8 mouse cellular contexts compared by ENCODE assay signal in the genomic region with DNA sequence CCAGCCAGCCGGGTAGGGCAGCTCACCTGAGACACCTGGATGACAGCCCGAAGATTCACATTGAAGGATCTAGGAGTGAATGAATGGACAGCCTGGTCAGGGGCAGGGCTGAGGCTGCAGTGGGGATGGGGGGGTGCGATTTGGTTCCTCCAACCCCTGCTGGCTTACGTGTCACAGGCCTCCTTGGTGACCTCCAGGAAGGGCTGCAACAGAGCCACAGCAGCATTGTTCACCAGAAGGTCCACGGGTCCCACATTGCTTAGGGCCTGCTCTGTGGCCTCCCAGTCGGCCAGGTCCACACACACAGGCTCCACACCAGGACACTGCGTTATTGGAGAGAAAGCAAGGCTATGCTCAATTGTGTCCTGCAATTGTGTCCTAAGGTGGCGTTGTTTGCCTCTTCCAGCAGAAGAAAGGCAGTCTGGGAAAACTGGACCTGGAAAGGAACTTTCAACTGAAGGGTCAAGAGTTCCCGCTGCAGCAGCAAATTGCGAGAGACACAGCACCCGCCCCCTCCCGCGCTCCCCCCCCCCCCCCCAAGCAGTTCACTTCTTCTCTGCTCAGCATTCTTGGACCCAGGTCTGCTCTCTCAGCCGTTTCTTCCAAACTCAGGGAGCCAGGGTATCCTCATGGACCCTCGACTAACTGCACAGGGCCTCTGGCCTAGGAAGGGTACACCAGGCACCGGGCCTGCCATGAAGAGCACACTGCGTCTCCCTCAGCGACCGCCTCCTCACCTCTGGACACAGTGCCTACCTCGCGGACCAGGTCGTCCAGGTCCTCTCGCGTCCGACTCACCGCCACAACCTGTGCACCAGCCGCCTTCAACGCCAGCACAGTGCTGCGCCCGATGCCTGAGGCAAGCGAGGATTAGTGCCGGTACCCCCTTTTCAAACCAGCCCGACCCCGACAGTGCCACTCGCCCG. TPM values are rescaled to one million over a fixed set of nuclear protein-coding genes. Genes with fewer than 3 reads are reported as not detected.
A peak's percentile ranks its signal among the peaks of the same experiment; 100 is the strongest.
DNase-seq lines count a peak whose midpoint lies in the region; ATAC-seq and TF ChIP-seq lines count a peak whose summit lies in the region.

No protein-coding gene starts in this region.

- peak overlapping the region; percentile 58 for H3K9ac ChIP-seq in lung, postnatal 0 days (replicated peaks; ENCODE audit: low read depth)
- peak overlapping the region; percentile 77 for H3K9ac ChIP-seq in neural tube, embryonic 13.5 days

- peaks cover 13% of the 10 kb centered on the region; the same call in 1 of the 2 replicates for H3K4me1 ChIP-seq in lung, postnatal 0 days (ENCODE audit: insufficient read depth, low read depth, low read length)
- H3K4me1 ChIP-seq in forebrain, embryonic 10.5 days: peaks cover 39% of the 10 kb centered on the region
- H3K4me1 ChIP-seq in neural tube, embryonic 13.5 days (replicated peaks): peaks cover 28% of the 10 kb centered on the region

- H3K27me3 ChIP-seq in lung, postnatal 0 days (replicated peaks; ENCODE audit: insufficient read depth, low read length): no peaks in the 10 kb centered on the region
- H3K27me3 ChIP-seq in forebrain, embryonic 10.5 days (ENCODE audit: poor library complexity, severe bottlenecking): peaks cover 79% of the 10 kb centered on the region
- H3K27me3 ChIP-seq in neural tube, embryonic 13.5 days: peaks cover 18% of the 10 kb centered on the region

- TF ChIP-seq EP300 in lung, postnatal 0 days (IDR thresholded peaks at IDR 0.05): no peak

- H3K9me3 ChIP-seq in lung, postnatal 0 days (ENCODE audit: low read length): no peaks in the 10 kb centered on the region
- no peaks in the 10 kb centered on the region for H3K9me3 ChIP-seq in forebrain, embryonic 10.5 days
- H3K9me3 ChIP-seq in neural tube, embryonic 13.5 days: no peaks in the 10 kb centered on the region

- TF ChIP-seq CTCF in lung, postnatal 0 days (IDR thresholded peaks at IDR 0.05): peak; percentile 25; the same call in 1 of the 2 replicates

- intact Hi-C loops in gastrocnemius, postnatal 14 days (cut with DNase I; ENCODE audit: low total_unique reads): no loop called here

- H3K36me3 ChIP-seq in lung, postnatal 0 days (ENCODE audit: insufficient read depth, low read length): no peaks in the 10 kb centered on the region
- 0 out of 2 replicates have a peak, but pooled peaks cover 5% of the 10 kb centered on the region for H3K36me3 ChIP-seq in forebrain, embryonic 10.5 days (replicated peaks)
- H3K36me3 ChIP-seq in neural tube, embryonic 13.5 days: peaks cover 11% of the 10 kb centered on the region; the same call in 1 of the 2 replicates

- peak; percentile 31 for ATAC-seq in lung, postnatal 0 days
- peak; percentile 24; the same call in 1 of the 2 replicates for ATAC-seq in neural tube, embryonic 13.5 days (ENCODE audit: low read depth)

- H3K4me3 ChIP-seq in lung, postnatal 0 days (ENCODE audit: low read depth, low read length): peak overlapping the region; percentile 52
- peak overlapping the region; percentile 75 for H3K4me3 ChIP-seq in forebrain, embryonic 10.5 days
- H3K4me3 ChIP-seq in neural tube, embryonic 13.5 days: peak overlapping the region; percentile 55

- peak overlapping the region; percentile 85 for H3K27ac ChIP-seq in lung, postnatal 0 days (ENCODE audit: low read length)
- H3K27ac ChIP-seq in forebrain, embryonic 10.5 days: peak overlapping the region; percentile 75
- H3K27ac ChIP-seq in neural tube, embryonic 13.5 days (replicated peaks): no peak overlapping the region

- H3K4me2 ChIP-seq in lung, postnatal 0 days (replicated peaks; ENCODE audit: low read depth, low read length): peak overlapping the region; percentile 78
- H3K4me2 ChIP-seq in neural tube, embryonic 13.5 days: peak overlapping the region; percentile 81

- WGBS in lung, postnatal 0 days: 22% methylated on average over 30 of the region's 36 CpGs
- 17% methylated on average over 36 of the region's 36 CpGs for WGBS in forebrain, embryonic 10.5 days
- WGBS in neural tube, embryonic 13.5 days: 16% methylated on average over 36 of the region's 36 CpGs

- DNase-seq in lung, postnatal 0 days (ENCODE audit: low spot score): peak; percentile 40
- DNase-seq in lung, postnatal 10 days: no peak
- DNase-seq in forebrain, embryonic 10.5 days (ENCODE audit: extremely low spot score, low spot score): no peak
- peak; percentile 49 for DNase-seq in kidney, postnatal 10 days
- no peak for DNase-seq in adipocyte (ENCODE audit: low spot score)
- DNase-seq in gastrocnemius, postnatal 14 days: no peak
- DNase-seq in ovary, postnatal 14 days (ENCODE audit: low spot score): no peak

RNA-seq across cellular contexts. Expression of gene Dcxr, which starts 0.6 kb away (rescaled TPM):
- 344 and 430 TPM in 2 replicates for polyA plus RNA-seq in lung, postnatal 0 days (2015; fragmentation: Nextera tagmentation; extraction: Ambion mirVana)
- polyA plus RNA-seq in forebrain, embryonic 10.5 days (2016; fragmentation: Nextera tagmentation; extraction: Ambion mirVana): 13.3 and 14.8 TPM in 2 replicates
- polyA plus RNA-seq in neural tube, embryonic 13.5 days (2015; fragmentation: Nextera tagmentation; extraction: Ambion mirVana): 10.6 and 13.0 TPM in 2 replicates
- total RNA-seq in gastrocnemius, postnatal 14 days (2021): 1 to 10 TPM; 5.4 to 6.2 TPM

RNA-seq across cellular contexts. Expression of gene Rac3, which starts 5.2 kb away (rescaled TPM):
- 56.0 and 61.9 TPM in 2 replicates for polyA plus RNA-seq in lung, postnatal 0 days (2015; fragmentation: Nextera tagmentation; extraction: Ambion mirVana)
- polyA plus RNA-seq in forebrain, embryonic 10.5 days (2016; fragmentation: Nextera tagmentation; extraction: Ambion mirVana): 23.8 and 28.4 TPM in 2 replicates
- 235 and 267 TPM in 2 replicates for polyA plus RNA-seq in neural tube, embryonic 13.5 days (2015; fragmentation: Nextera tagmentation; extraction: Ambion mirVana)
- total RNA-seq in gastrocnemius, postnatal 14 days (2021): 1 to 10 TPM; 1.5 to 1.9 TPM

RNA-seq across cellular contexts. Expression of gene Cbr2, which starts 5.4 kb away (rescaled TPM):
- 4,475 and 4,528 TPM in 2 replicates for polyA plus RNA-seq in lung, postnatal 0 days (2015; fragmentation: Nextera tagmentation; extraction: Ambion mirVana)
- 1.1 and 1.3 TPM in 2 replicates for polyA plus RNA-seq in forebrain, embryonic 10.5 days (2016; fragmentation: Nextera tagmentation; extraction: Ambion mirVana)
- 0.99 and 1.2 TPM in 2 replicates for polyA plus RNA-seq in neural tube, embryonic 13.5 days (2015; fragmentation: Nextera tagmentation; extraction: Ambion mirVana)
- total RNA-seq in gastrocnemius, postnatal 14 days (2021): 10 to 100 TPM; 10.6 to 14.4 TPM

RNA-seq across cellular contexts. Expression of gene Lrrc45, which starts 12.8 kb away (rescaled TPM):
- 37.3 and 41.4 TPM in 2 replicates for polyA plus RNA-seq in lung, postnatal 0 days (2015; fragmentation: Nextera tagmentation; extraction: Ambion mirVana)
- 51.9 and 59.2 TPM in 2 replicates for polyA plus RNA-seq in forebrain, embryonic 10.5 days (2016; fragmentation: Nextera tagmentation; extraction: Ambion mirVana)
- 64.4 and 66.0 TPM in 2 replicates for polyA plus RNA-seq in neural tube, embryonic 13.5 days (2015; fragmentation: Nextera tagmentation; extraction: Ambion mirVana)
- total RNA-seq in gastrocnemius, postnatal 14 days (2021): 1 to 10 TPM; 5.2 to 5.4 TPM

RNA-seq across cellular contexts. Expression of gene Cenpx, which starts 13.0 kb away (rescaled TPM):
- polyA plus RNA-seq in lung, postnatal 0 days (2015; fragmentation: Nextera tagmentation; extraction: Ambion mirVana): 102 and 112 TPM in 2 replicates
- polyA plus RNA-seq in forebrain, embryonic 10.5 days (2016; fragmentation: Nextera tagmentation; extraction: Ambion mirVana): 118 and 133 TPM in 2 replicates
- 91.2 and 101 TPM in 2 replicates for polyA plus RNA-seq in neural tube, embryonic 13.5 days (2015; fragmentation: Nextera tagmentation; extraction: Ambion mirVana)
- total RNA-seq in gastrocnemius, postnatal 14 days (2021): 10 to 100 TPM; 25.7 to 33.3 TPM

Comparison
In these comparisons a context has a peak if more than half of its experiments do, and no peak if none do; other contexts are left out.
1. DNase-seq: peak in lung, postnatal 0 days (single experiment) and kidney, postnatal 10 days (single experiment); none in lung, postnatal 10 days (single experiment), forebrain, embryonic 10.5 days (single experiment), adipocyte (single experiment), gastrocnemius, postnatal 14 days (single experiment) and ovary, postnatal 14 days (single experiment).
2. RNA of gene Dcxr, which starts 0.6 kb away (polyA plus RNA-seq): 344 to 430 TPM in lung, postnatal 0 days; 13.3 to 14.8 TPM in forebrain, embryonic 10.5 days and 10.6 to 13.0 TPM in neural tube, embryonic 13.5 days; every median in the first group is over 10 times any median in the second.
3. RNA of gene Cbr2, which starts 5.4 kb away (polyA plus RNA-seq): 4,475 to 4,528 TPM in lung, postnatal 0 days; 0.99 to 1.2 TPM in neural tube, embryonic 13.5 days and 1.1 to 1.3 TPM in forebrain, embryonic 10.5 days; every median in the first group is over 1,000 times any median in the second.
4. Peak in every context shown above with its lines, with median percentiles within 50 percentile points of each other: H3K4me3 ChIP-seq.